8 mouse cellular contexts compared by ENCODE assay signal in the genomic region with DNA sequence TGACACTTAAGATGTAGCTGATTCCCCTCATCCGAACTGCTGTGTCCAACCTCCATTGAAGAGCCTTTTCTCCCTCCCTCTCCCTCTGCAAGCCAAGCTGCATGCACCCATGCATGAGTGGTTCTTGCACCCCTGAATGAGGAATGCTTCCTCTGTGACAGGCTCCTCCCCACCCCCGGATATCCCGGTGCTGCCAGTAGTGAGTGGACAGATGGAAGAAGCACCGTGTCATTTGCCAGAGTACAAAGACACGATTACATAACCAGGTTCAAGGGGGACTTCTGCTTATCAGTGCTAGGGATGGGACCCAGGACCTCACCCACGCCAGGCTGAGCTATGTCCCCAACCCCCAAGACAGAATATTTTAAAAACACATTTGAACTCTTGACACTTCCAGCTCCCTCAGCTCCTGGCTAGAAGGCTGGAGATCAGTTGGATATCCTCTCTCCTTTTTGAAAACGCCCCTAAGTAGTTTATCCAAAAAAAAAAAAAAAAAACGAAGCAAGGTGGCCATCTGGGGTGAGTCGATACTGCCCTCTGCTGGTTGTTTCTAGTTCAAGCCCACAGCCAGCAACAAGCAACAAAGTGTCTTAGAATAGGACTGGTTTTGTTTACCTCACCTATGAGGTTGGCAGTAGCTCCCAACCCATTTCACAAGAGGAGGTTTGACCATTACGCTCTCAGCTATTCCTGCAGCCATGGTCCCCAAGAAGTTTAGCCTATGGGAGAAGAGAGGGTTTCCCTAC. TPM values are rescaled to one million over a fixed set of nuclear protein-coding genes. Genes with fewer than 3 reads are reported as not detected.
A peak's percentile ranks its signal among the peaks of the same experiment; 100 is the strongest.
DNase-seq lines count a peak whose midpoint lies in the region; ATAC-seq and TF ChIP-seq lines count a peak whose summit lies in the region.

No protein-coding gene starts in this region.

- no peak overlapping the region for H3K4me3 ChIP-seq in liver, postnatal 0 days (ENCODE audit: low read depth, low read length)
- no peak overlapping the region for H3K4me3 ChIP-seq in liver, embryonic 12.5 days
- H3K4me3 ChIP-seq in kidney, postnatal 0 days (replicated peaks; ENCODE audit: low read depth, low read length), result no peak overlapping the region

- TF ChIP-seq CTCF in liver, postnatal 0 days (IDR thresholded peaks at IDR 0.05; ENCODE audit: low read depth), result peak; percentile 70
- TF ChIP-seq CTCF in kidney, postnatal 0 days (IDR thresholded peaks at IDR 0.05; ENCODE audit: low read depth), result peak; percentile 81

- 17% methylated on average over 10 of the region's 10 CpGs for WGBS in liver, postnatal 0 days (ENCODE audit: insufficient replicate concordance)
- WGBS in liver, embryonic 12.5 days (ENCODE audit: insufficient replicate concordance), result 22% methylated on average over 10 of the region's 10 CpGs
- 19% methylated on average over 10 of the region's 10 CpGs for WGBS in kidney, postnatal 0 days

- no peaks in the 10 kb centered on the region; the same call in 1 of the 2 replicates for H3K4me1 ChIP-seq in liver, postnatal 0 days (ENCODE audit: insufficient read depth)
- H3K4me1 ChIP-seq in liver, embryonic 12.5 days, result no peaks in the 10 kb centered on the region
- H3K4me1 ChIP-seq in kidney, postnatal 0 days (replicated peaks; ENCODE audit: insufficient read depth, low read length), result no peaks in the 10 kb centered on the region

- no peak overlapping the region for H3K4me2 ChIP-seq in liver, postnatal 0 days (ENCODE audit: low read depth, low read length)
- no peak overlapping the region for H3K4me2 ChIP-seq in liver, embryonic 12.5 days
- no peak overlapping the region for H3K4me2 ChIP-seq in kidney, postnatal 0 days (ENCODE audit: low read length)

- H3K27ac ChIP-seq in liver, postnatal 0 days (ENCODE audit: low read depth), result no peak overlapping the region
- H3K27ac ChIP-seq in liver, embryonic 12.5 days, result no peak overlapping the region
- H3K27ac ChIP-seq in kidney, postnatal 0 days, result no peak overlapping the region

- H3K36me3 ChIP-seq in liver, postnatal 0 days (replicated peaks; ENCODE audit: insufficient read depth, low read length), result no peaks in the 10 kb centered on the region
- H3K36me3 ChIP-seq in liver, embryonic 12.5 days, result no peaks in the 10 kb centered on the region
- H3K36me3 ChIP-seq in kidney, postnatal 0 days (ENCODE audit: insufficient read depth, low read length), result no peaks in the 10 kb centered on the region
- no peaks in the 10 kb centered on the region for H3K36me3 ChIP-seq in splenic B cell, adult 2 months (ENCODE audit: control insufficient read depth, insufficient read depth, low read length, poor library complexity, severe bottlenecking)

- TF ChIP-seq EP300 in liver, postnatal 0 days (IDR thresholded peaks at IDR 0.05; ENCODE audit: low read depth), result no peak

- DNase-seq in adrenal gland, adult 2 months, result peak; percentile 28
- DNase-seq in adrenal gland, postnatal 4 days (ENCODE audit: low spot score in 2 of 2), result no peak
- DNase-seq in liver, postnatal 0 days, result peak; percentile 53
- DNase-seq in cerebellum, adult 8-10 months, result peak; percentile 57
- peak; percentile 49 for DNase-seq in kidney, postnatal 0 days (ENCODE audit: low spot score)
- peak; percentile 70 for DNase-seq in splenic B cell, adult 2 months (ENCODE audit: low read depth, low spot score)
- DNase-seq in left cerebral cortex, adult 11 months (ENCODE audit: low spot score), result no peak

- H3K9ac ChIP-seq in liver, postnatal 0 days (replicated peaks), result no peak overlapping the region
- no peak overlapping the region for H3K9ac ChIP-seq in liver, embryonic 12.5 days
- H3K9ac ChIP-seq in kidney, postnatal 0 days (ENCODE audit: low read depth, low read length), result no peak overlapping the region

- no peaks in the 10 kb centered on the region for H3K9me3 ChIP-seq in liver, postnatal 0 days (ENCODE audit: low read length)
- no peaks in the 10 kb centered on the region for H3K9me3 ChIP-seq in liver, embryonic 12.5 days (replicated peaks)
- H3K9me3 ChIP-seq in kidney, postnatal 0 days (replicated peaks; ENCODE audit: low read length), result no peaks in the 10 kb centered on the region

- ATAC-seq in liver, postnatal 0 days, result peak; percentile 75
- no peak for ATAC-seq in liver, embryonic 12.5 days
- ATAC-seq in kidney, postnatal 0 days (replicated peaks; ENCODE audit: low FRiP score, low read depth), result no peak; the same call in 1 of the 2 replicates

- H3K27me3 ChIP-seq in liver, postnatal 0 days (ENCODE audit: insufficient read depth, low read length), result no peaks in the 10 kb centered on the region
- H3K27me3 ChIP-seq in liver, embryonic 12.5 days (replicated peaks), result 0 out of 2 replicates have a peak, but pooled peaks cover 11% of the 10 kb centered on the region
- no peaks in the 10 kb centered on the region for H3K27me3 ChIP-seq in kidney, postnatal 0 days (ENCODE audit: insufficient read depth, low read length)
- H3K27me3 ChIP-seq in splenic B cell, adult 2 months (ENCODE audit: control insufficient read depth, insufficient read depth, low read length, poor library complexity, severe bottlenecking), result no peaks in the 10 kb centered on the region; the same call in 1 of the 2 replicates

RNA-seq across cellular contexts. Expression of gene Fbxo21, which starts 20.7 kb away (rescaled TPM):
- 10 to 100 TPM; 52.6 to 95.2 TPM for total RNA-seq in adrenal gland, adult 2 months (2021)
- 93.6 and 106 TPM in 2 replicates for polyA plus RNA-seq in adrenal gland, adult 2 months (2012; rRNA removed)
- total RNA-seq in adrenal gland, postnatal 4 days (2021), result 10 to 100 TPM; 89.3 to 94.4 TPM
- polyA plus RNA-seq in liver, postnatal 0 days (2015; fragmentation: Nextera tagmentation; extraction: Ambion mirVana), result 29.9 and 33.0 TPM in 2 replicates
- polyA plus RNA-seq in liver, embryonic 12.5 days (2016; fragmentation: Nextera tagmentation; extraction: Ambion mirVana), result 28.1 and 28.3 TPM in 2 replicates
- polyA plus RNA-seq in kidney, postnatal 0 days (2015; fragmentation: Nextera tagmentation; extraction: Ambion mirVana), result 51.6 and 54.4 TPM in 2 replicates

Comparison
In these comparisons a context has a peak if more than half of its experiments do, and no peak if none do; other contexts are left out.
1. DNase-seq: peak in adrenal gland, adult 2 months (single experiment), liver, postnatal 0 days (single experiment), cerebellum, adult 8-10 months (single experiment), kidney, postnatal 0 days (single experiment) and splenic B cell, adult 2 months (single experiment); none in adrenal gland, postnatal 4 days (0 of 2) and left cerebral cortex, adult 11 months (single experiment).